Mouse (Mus musculus): ENCODE results near the gene Gm21117.
"Not testable (repeated sequence)": the region's sequence is repeated elsewhere in the genome, so short reads cannot be mapped to it uniquely, and the experiment has no call there.

The Gm21117 gene

DNA sequence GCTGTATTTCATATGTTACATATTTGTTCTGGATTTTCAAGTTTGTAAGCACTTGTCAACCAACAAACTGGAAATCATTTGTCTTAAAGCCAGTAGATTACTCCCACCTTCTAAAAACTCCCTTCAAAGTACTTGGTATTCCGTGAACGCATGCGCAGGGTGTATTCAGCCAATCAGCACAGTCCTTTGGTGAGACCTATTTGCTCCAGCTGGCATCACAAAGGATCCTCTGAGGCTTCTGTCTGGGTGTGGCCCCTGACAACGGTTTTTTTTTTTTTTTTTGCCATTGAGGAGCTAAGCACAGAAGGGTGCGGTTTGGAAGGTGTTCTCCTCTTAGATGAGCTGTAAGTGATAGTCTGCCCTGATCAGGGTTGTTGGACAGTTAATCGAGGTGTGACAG lies at the start of gene Gm21117:
Gm21117 (plus strand) TSS at position 301 of the 400 bp plus-strand sequence.
- DNase-seq (ENCODE audit: low spot score in 2 of 2), result not testable (repeated sequence)
